Mouse (Mus musculus): Measurements from ENCODE around the gene Olfr685.

Gene Olfr685

GRCm38 (mm10) chr7:105185912-105186311 lies at the start of gene Olfr685:
Gene Olfr685, minus strand, starts transcription at chr7:105186012.
- DNase-seq (ENCODE audit: low spot score): no peak

GRCm38 (mm10) chr7:105229386-105229785 lies 43.6 kb upstream of the Olfr685 start:
- no peak for DNase-seq (ENCODE audit: low spot score)

GRCm38 (mm10) chr7:105228138-105228537 lies 42.3 kb upstream of the Olfr685 start:
- no peak for DNase-seq (ENCODE audit: low spot score)

- no peak for DNase-seq (ENCODE audit: low spot score)
These were observed 40.9 kb upstream of the Olfr685 start for GRCm38 (mm10) chr7:105226703-105227102.

- DNase-seq (ENCODE audit: low spot score): no peak
These were observed 40.3 kb upstream of the Olfr685 start for GRCm38 (mm10) chr7:105226072-105226471.

- DNase-seq (ENCODE audit: low spot score): no peak
These were observed 32.5 kb upstream of the Olfr685 start for GRCm38 (mm10) chr7:105218281-105218680.

- DNase-seq (ENCODE audit: low spot score): no peak
These were observed 28.9 kb upstream of the Olfr685 start for GRCm38 (mm10) chr7:105214761-105215160.

GRCm38 (mm10) chr7:105207385-105207784 lies 21.6 kb upstream of the Olfr685 start, which contains the start of gene Olfr686:
Gene Olfr686, minus strand, starts transcription at chr7:105207485.
- no peak for DNase-seq (ENCODE audit: low spot score)

GRCm38 (mm10) chr7:105170773-105171172 lies 15.0 kb downstream of the Olfr685 start:
- no peak for DNase-seq (ENCODE audit: low spot score)

GRCm38 (mm10) chr7:105163553-105163952 lies 22.3 kb downstream of the Olfr685 start, which contains the start of gene Olfr684:
Gene Olfr684, minus strand, starts transcription at chr7:105163653.
- no peak for DNase-seq (ENCODE audit: low spot score)

- no peak for DNase-seq (ENCODE audit: low spot score)
These were observed 38.9 kb downstream of the Olfr685 start, which contains the start of gene Olfr683 for GRCm38 (mm10) chr7:105146912-105147311. Gene Olfr683, minus strand, starts transcription at chr7:105147012.

- DNase-seq (ENCODE audit: low spot score): no peak
These were observed 44.5 kb downstream of the Olfr685 start for GRCm38 (mm10) chr7:105141275-105141674.

All from testis, postnatal 10 days (tissue).